Mouse (Mus musculus) left cerebral cortex, adult 18-20 months (tissue): Measurements from ENCODE around the gene Nedd4. TPM values are rescaled to one million over a fixed set of nuclear protein-coding genes. Genes with fewer than 3 reads are reported as not detected.

Experiments
- DNase-seq, 2 experiments: peaks; one replicate each; pipeline ENCODE4 v3.0.0; 2021 to 2022; ENCODE audit warnings: low spot score in 2 of 2, mixed read lengths in 1 of 2
- total RNA-seq, 2 experiments: library from RNA; stranded (reverse); gene quantifications; 2 replicates each; pipeline ENCODE4 v1.2.3; 2021

The Nedd4 gene
- total RNA-seq, 2 experiments from 2014 or later: 289 to 298 TPM

DNA sequence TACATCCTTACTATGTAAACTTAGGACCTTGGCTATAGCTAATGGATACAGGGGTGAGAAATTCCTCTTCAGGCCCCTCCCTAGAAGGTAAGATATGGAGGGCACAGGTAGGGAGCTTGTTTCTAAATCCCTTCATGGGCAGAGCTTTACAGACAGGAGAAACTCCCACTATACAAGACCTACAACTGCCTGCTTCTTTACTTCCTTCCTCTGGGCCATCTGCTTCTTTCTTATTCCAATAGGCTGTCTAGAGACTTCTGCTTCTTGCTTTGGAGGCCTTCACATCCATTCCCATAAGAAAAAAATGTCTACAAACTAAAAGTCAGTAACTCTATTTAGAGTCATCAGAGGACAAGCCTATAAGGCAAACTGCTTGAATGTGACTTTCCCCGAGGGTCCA is 125.6 kb downstream of the Nedd4 start:
- DNase-seq: no peak

DNA sequence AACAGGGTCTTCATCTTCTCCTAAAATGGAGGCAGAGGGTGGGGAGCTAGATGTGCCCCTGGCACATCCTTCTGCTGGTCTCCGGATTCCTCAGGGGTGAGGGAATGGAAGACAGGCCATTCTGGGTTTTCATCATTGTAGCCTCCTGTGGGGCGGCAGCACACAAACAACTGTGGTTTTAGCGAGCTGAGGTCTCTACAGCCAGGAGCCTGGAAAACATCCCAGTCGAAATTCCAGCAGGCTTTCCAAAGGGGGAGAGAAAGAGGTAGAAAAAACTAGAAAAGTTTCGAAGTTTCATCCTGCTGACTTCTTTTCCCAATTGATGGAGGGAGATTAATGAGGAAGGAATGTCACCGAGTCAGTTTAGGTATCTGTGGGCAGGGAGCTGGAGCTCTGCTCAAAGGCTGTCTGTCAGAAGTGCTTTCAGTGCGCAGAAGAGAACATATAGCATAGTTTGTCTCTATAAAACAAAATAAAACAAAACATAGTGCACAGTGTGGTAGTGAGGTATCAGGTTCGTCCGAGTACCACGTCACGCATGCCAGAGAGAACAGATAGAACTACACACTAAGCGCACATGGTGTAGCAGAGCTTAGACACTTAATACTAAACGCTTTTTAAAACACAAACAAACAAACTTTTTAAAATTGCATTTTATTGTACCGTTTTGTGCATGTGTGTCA is 128.5 kb downstream of the Nedd4 start:
- DNase-seq: no peak

DNA sequence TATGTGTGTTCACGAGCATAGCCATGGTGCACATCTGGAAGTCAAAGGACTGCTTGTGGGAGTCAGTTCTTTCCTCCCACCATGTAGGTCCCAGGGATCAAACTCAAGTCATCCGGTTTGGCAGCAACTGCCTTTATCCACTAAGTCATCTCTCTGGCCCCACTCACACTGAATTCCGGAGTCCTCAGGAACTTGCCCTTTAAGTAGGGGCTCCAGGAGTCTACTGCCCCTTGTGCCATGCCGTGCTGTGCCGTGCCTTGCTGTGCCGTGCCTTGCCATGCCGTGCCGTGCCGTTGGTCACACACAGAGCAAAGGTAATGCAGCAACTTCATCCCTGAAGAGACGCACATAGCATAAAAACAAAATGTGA is 129.1 kb downstream of the Nedd4 start:
- DNase-seq: no peak

- DNase-seq: no peak
Observed at GRCm38 (mm10) chr9:72791681-72792080, 129.5 kb downstream of the Nedd4 start.

DNA sequence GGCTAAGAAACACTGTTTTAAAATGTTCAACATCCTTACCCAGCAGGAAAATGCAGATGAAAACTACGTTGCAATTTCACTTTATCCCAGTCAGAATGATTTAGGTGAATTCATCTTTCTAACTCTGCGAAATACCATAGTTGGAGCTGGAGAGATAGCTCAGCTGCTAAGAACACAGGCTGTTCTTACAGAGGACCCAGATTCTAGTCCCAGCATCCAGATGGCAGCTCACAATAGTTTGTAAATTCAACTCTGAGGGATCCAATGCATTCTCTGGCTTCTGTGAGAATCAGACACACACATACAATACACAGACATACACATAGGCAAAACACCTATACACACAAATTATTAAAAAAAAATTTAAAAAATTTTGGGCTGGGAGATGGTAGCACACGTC is 133.1 kb downstream of the Nedd4 start:
- DNase-seq: no peak

DNA sequence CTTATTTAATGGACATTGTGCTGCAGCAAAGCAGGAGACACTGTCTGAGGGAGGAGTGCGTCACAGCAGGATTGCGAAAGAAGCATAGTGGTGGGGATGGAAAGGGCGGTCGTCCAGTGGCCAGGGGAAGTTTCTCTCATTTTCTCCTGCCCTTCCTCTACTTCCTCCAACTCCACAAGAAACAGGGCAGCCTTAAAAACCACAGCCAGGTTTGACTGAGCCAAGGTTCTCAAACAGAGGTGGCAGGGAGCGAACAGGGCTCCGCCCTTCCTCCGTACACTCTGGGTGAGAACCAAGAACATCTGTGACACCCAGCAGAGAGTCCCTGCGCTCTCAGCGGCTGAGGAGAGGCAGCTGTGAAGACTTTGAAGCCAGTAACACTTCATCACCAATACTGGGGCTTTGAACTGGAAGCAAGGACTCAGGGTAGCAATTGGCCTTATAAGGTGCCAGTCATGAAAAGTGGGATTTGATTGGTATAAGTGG is 135.0 kb downstream of the Nedd4 start:
- DNase-seq: no peak

Other genes with a start within 250 kb of the Nedd4 start
- 1 to 10 TPM in 1 of 2 experiments, under 1 TPM in 1; 0.93 to 1.2 TPM for gene Mns1, start 224.3 kb upstream of the Nedd4 start, total RNA-seq
- 10 to 100 TPM; 10.2 to 14.3 TPM for gene Tex9, start 170.1 kb upstream of the Nedd4 start, total RNA-seq
- gene Rfx7, start 130.1 kb upstream of the Nedd4 start, total RNA-seq: 10 to 100 TPM; 28.8 to 29.9 TPM
- 1 to 10 TPM; 1.7 to 3.0 TPM for gene Prtg, start 144.5 kb downstream of the Nedd4 start, total RNA-seq